8 mouse cellular contexts compared by ENCODE assay signal in the genomic region with DNA sequence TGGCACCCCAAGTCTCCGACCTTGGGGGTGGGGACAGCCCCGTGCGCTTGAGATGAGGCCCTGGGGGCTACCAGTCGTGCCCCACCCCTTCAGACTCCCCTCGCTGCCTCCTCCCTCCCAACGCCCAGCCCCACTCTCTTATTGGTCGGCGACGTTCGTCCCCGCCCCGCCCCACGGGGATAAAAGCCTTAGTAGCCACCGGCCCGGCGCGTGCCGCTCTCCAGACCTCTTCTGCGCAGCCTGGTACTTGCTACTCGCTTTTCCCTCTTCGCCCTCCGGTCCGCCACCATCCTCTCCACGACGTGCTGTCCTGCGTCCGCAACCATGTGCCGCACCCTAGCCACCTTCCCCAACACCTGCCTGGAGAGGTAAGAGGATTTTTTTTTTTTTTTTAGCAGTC. TPM values are rescaled to one million over a fixed set of nuclear protein-coding genes. Genes with fewer than 3 reads are reported as not detected.
DNase-seq lines count a peak whose midpoint lies in the region; ATAC-seq lines count a peak whose summit lies in the region.

TSS of gene Rgs16 (plus strand) at position 205 of the 400 bp plus-strand sequence.

- WGBS in embryonic facial prominence, embryonic 12.5 days: under 1% methylated on average over 27 of the region's 28 CpGs
- WGBS in heart, embryonic 12.5 days: under 1% methylated on average over 28 of the region's 28 CpGs
- WGBS in kidney, embryonic 14.5 days: under 1% methylated on average over 28 of the region's 28 CpGs
- WGBS in liver, embryonic 13.5 days (ENCODE audit: insufficient replicate concordance): 1% methylated on average over 28 of the region's 28 CpGs
- 1% methylated on average over 28 of the region's 28 CpGs for WGBS in stomach, embryonic 16.5 days

- no peaks in the 10 kb centered on the region for H3K9me3 ChIP-seq in embryonic facial prominence, embryonic 12.5 days
- no peaks in the 10 kb centered on the region for H3K9me3 ChIP-seq in heart, embryonic 12.5 days (replicated peaks)
- no peaks in the 10 kb centered on the region for H3K9me3 ChIP-seq in kidney, embryonic 14.5 days (ENCODE audit: control insufficient read depth, low read length)
- H3K9me3 ChIP-seq in liver, embryonic 13.5 days (replicated peaks): no peaks in the 10 kb centered on the region
- no peaks in the 10 kb centered on the region for H3K9me3 ChIP-seq in stomach, embryonic 16.5 days (replicated peaks; ENCODE audit: control insufficient read depth, low read length)

- peaks cover 31% of the 10 kb centered on the region for H3K27me3 ChIP-seq in embryonic facial prominence, embryonic 12.5 days
- H3K27me3 ChIP-seq in heart, embryonic 12.5 days (replicated peaks): peaks cover 49% of the 10 kb centered on the region
- H3K27me3 ChIP-seq in kidney, embryonic 14.5 days (ENCODE audit: control insufficient read depth, insufficient read depth, low read length): peaks cover 21% of the 10 kb centered on the region
- H3K27me3 ChIP-seq in liver, embryonic 13.5 days: peaks cover 52% of the 10 kb centered on the region
- H3K27me3 ChIP-seq in stomach, embryonic 16.5 days (ENCODE audit: control insufficient read depth, insufficient read depth, low read length): peaks cover 30% of the 10 kb centered on the region

- H3K4me1 ChIP-seq in embryonic facial prominence, embryonic 12.5 days: peaks cover 19% of the 10 kb centered on the region
- H3K4me1 ChIP-seq in heart, embryonic 12.5 days (replicated peaks): peaks cover 23% of the 10 kb centered on the region
- peaks cover 4% of the 10 kb centered on the region; the same call in 1 of the 2 replicates for H3K4me1 ChIP-seq in kidney, embryonic 14.5 days (ENCODE audit: control insufficient read depth, insufficient read depth, low read length)
- H3K4me1 ChIP-seq in liver, embryonic 13.5 days (replicated peaks): no peaks in the 10 kb centered on the region
- peaks cover 5% of the 10 kb centered on the region; the same call in 1 of the 2 replicates for H3K4me1 ChIP-seq in stomach, embryonic 16.5 days (ENCODE audit: control insufficient read depth, insufficient read depth, low read length)

- H3K27ac ChIP-seq in embryonic facial prominence, embryonic 12.5 days: no peak within 1 kb of the TSS
- H3K27ac ChIP-seq in heart, embryonic 12.5 days (ENCODE audit: poor library complexity, severe bottlenecking): no peak within 1 kb of the TSS
- no peak within 1 kb of the TSS for H3K27ac ChIP-seq in kidney, embryonic 14.5 days (ENCODE audit: low read depth, low read length)
- no peak within 1 kb of the TSS for H3K27ac ChIP-seq in liver, embryonic 13.5 days
- no peak within 1 kb of the TSS for H3K27ac ChIP-seq in stomach, embryonic 16.5 days (ENCODE audit: low read length)

- no peaks in the 10 kb centered on the region for H3K36me3 ChIP-seq in embryonic facial prominence, embryonic 12.5 days
- H3K36me3 ChIP-seq in heart, embryonic 12.5 days: peaks cover 5% of the 10 kb centered on the region
- no peaks in the 10 kb centered on the region for H3K36me3 ChIP-seq in kidney, embryonic 14.5 days (ENCODE audit: control insufficient read depth, insufficient read depth, low read length)
- no peaks in the 10 kb centered on the region for H3K36me3 ChIP-seq in liver, embryonic 13.5 days
- no peaks in the 10 kb centered on the region for H3K36me3 ChIP-seq in stomach, embryonic 16.5 days (ENCODE audit: control insufficient read depth, insufficient read depth, low read length)

- H3K9ac ChIP-seq in embryonic facial prominence, embryonic 12.5 days: peak within 1 kb of the TSS; percentile 45
- H3K9ac ChIP-seq in heart, embryonic 12.5 days: peak within 1 kb of the TSS; percentile 45; the same call in 1 of the 2 replicates
- peak within 1 kb of the TSS; percentile 25; the same call in 1 of the 2 replicates for H3K9ac ChIP-seq in kidney, embryonic 14.5 days (ENCODE audit: low read depth, low read length)
- no peak within 1 kb of the TSS for H3K9ac ChIP-seq in liver, embryonic 13.5 days
- peak within 1 kb of the TSS; percentile 50 for H3K9ac ChIP-seq in stomach, embryonic 16.5 days (ENCODE audit: low read length)

- DNase-seq in layer of hippocampus, adult 11-12 months (ENCODE audit: low spot score): peak; percentile 66
- no peak for DNase-seq in layer of hippocampus, adult 9-10 months (ENCODE audit: low spot score)
- DNase-seq in liver, embryonic 13.5 days: no peak
- peak; percentile 72 to 74 for DNase-seq in natural killer cell, adult 2 months (ENCODE audit: low spot score in 2 of 2)

- ATAC-seq in embryonic facial prominence, embryonic 12.5 days (ENCODE audit: insufficient number of reproducible peaks, insufficient read depth, low FRiP score, low TSS enrichment): peak; percentile 43; the same call in 1 of the 2 replicates
- ATAC-seq in heart, embryonic 12.5 days (ENCODE audit: insufficient number of reproducible peaks, low FRiP score): peak; percentile 71
- peak; percentile 86 for ATAC-seq in kidney, embryonic 14.5 days (ENCODE audit: low FRiP score, low TSS enrichment)
- ATAC-seq in liver, embryonic 13.5 days (ENCODE audit: low read depth): peak; percentile 56; the same call in 1 of the 2 replicates
- ATAC-seq in stomach, embryonic 16.5 days (ENCODE audit: insufficient read depth, low FRiP score): peak; percentile 75

- H3K4me3 ChIP-seq in embryonic facial prominence, embryonic 12.5 days: peak within 1 kb of the TSS; percentile 44
- peak within 1 kb of the TSS; percentile 46 for H3K4me3 ChIP-seq in heart, embryonic 12.5 days
- H3K4me3 ChIP-seq in kidney, embryonic 14.5 days (ENCODE audit: low read length): peak within 1 kb of the TSS; percentile 30
- peak within 1 kb of the TSS; percentile 31 for H3K4me3 ChIP-seq in liver, embryonic 13.5 days (replicated peaks)
- peak within 1 kb of the TSS; percentile 46 for H3K4me3 ChIP-seq in stomach, embryonic 16.5 days (replicated peaks; ENCODE audit: low read length)

- peak within 1 kb of the TSS; percentile 76 for H3K4me2 ChIP-seq in embryonic facial prominence, embryonic 12.5 days (replicated peaks)
- peak within 1 kb of the TSS; percentile 87 for H3K4me2 ChIP-seq in heart, embryonic 12.5 days
- H3K4me2 ChIP-seq in kidney, embryonic 14.5 days (replicated peaks; ENCODE audit: low read depth, low read length): peak within 1 kb of the TSS; percentile 68
- peak within 1 kb of the TSS; percentile 50 for H3K4me2 ChIP-seq in liver, embryonic 13.5 days
- peak within 1 kb of the TSS; percentile 71 for H3K4me2 ChIP-seq in stomach, embryonic 16.5 days (ENCODE audit: low read depth, low read length)

RNA-seq across cellular contexts. Expression of gene Rgs16, which starts in this region (rescaled TPM):
- polyA plus RNA-seq in embryonic facial prominence, embryonic 12.5 days (2016; fragmentation: Nextera tagmentation; extraction: Ambion mirVana): 17.0 and 18.2 TPM in 2 replicates
- 4.7 and 5.2 TPM in 2 replicates for polyA plus RNA-seq in heart, embryonic 12.5 days (2016; fragmentation: Nextera tagmentation; extraction: Ambion mirVana)
- 1.5 and 2.7 TPM in 2 replicates for polyA plus RNA-seq in kidney, embryonic 14.5 days (2014; fragmentation: Nextera tagmentation; extraction: Ambion mirVana)
- 0.39 and 0.56 TPM in 2 replicates for polyA plus RNA-seq in liver, embryonic 13.5 days (2015; fragmentation: Nextera tagmentation; extraction: Ambion mirVana)
- 4.3 and 5.0 TPM in 2 replicates for polyA plus RNA-seq in stomach, embryonic 16.5 days (2015; fragmentation: Nextera tagmentation; extraction: Ambion mirVana)

Comparison
In these comparisons a context has a peak if more than half of its experiments do, and no peak if none do; other contexts are left out.
1. DNase-seq: peak in layer of hippocampus, adult 11-12 months (single experiment) and natural killer cell, adult 2 months (2 of 2); none in layer of hippocampus, adult 9-10 months (single experiment) and liver, embryonic 13.5 days (single experiment).
2. Peak in ATAC-seq, H3K4me3 ChIP-seq and H3K4me2 ChIP-seq in liver, embryonic 13.5 days; RNA of the gene not detected or under 1 TPM.
3. Peak in every context shown above with its lines, with median percentiles within 50 percentile points of each other: ATAC-seq, H3K4me2 ChIP-seq and H3K4me3 ChIP-seq.